Mouse (Mus musculus): ENCODE data around the gene Fam189a1. TPM values are rescaled to one million over a fixed set of nuclear protein-coding genes. Genes with fewer than 3 reads are reported as not detected.

The Fam189a1 gene
- total RNA-seq, 2 experiments from 2014 or later = not detected

GRCm38 (mm10) chr7:65105097-65105467 is 51.3 kb downstream of the Fam189a1 start:
- ATAC-seq (replicated peaks; ENCODE audit: poor library complexity, severe bottlenecking) = no peak

- ATAC-seq (replicated peaks; ENCODE audit: poor library complexity, severe bottlenecking) = peak; percentile 53; the same call in 1 of the 2 replicates
Measured at GRCm38 (mm10) chr7:65104207-65105096, 51.9 kb downstream of the Fam189a1 start.

GRCm38 (mm10) chr7:65101661-65102060 is 54.7 kb downstream of the Fam189a1 start:
- no peak for ATAC-seq (replicated peaks; ENCODE audit: poor library complexity, severe bottlenecking)

GRCm38 (mm10) chr7:65097708-65098107 is 58.7 kb downstream of the Fam189a1 start:
- ATAC-seq (replicated peaks; ENCODE audit: poor library complexity, severe bottlenecking) = no peak; the same call in 1 of the 2 replicates

GRCm38 (mm10) chr7:65095631-65096107 is 60.7 kb downstream of the Fam189a1 start:
- ATAC-seq (replicated peaks; ENCODE audit: poor library complexity, severe bottlenecking) = no peak

GRCm38 (mm10) chr7:65093314-65093713 is 63.1 kb downstream of the Fam189a1 start:
- ATAC-seq (replicated peaks; ENCODE audit: poor library complexity, severe bottlenecking) = no peak

GRCm38 (mm10) chr7:65091486-65091885 is 64.9 kb downstream of the Fam189a1 start:
- no peak for ATAC-seq (replicated peaks; ENCODE audit: poor library complexity, severe bottlenecking)

- peak; percentile 87 for ATAC-seq (replicated peaks; ENCODE audit: poor library complexity, severe bottlenecking)
Measured at GRCm38 (mm10) chr7:65085972-65086371, 70.4 kb downstream of the Fam189a1 start.

GRCm38 (mm10) chr7:65082778-65083091 is 73.6 kb downstream of the Fam189a1 start:
- no peak for ATAC-seq (replicated peaks; ENCODE audit: poor library complexity, severe bottlenecking)

- no peak for ATAC-seq (replicated peaks; ENCODE audit: poor library complexity, severe bottlenecking)
Measured at GRCm38 (mm10) chr7:65081979-65082777, 74.2 kb downstream of the Fam189a1 start.

GRCm38 (mm10) chr7:65076134-65076533 is 80.2 kb downstream of the Fam189a1 start:
- ATAC-seq (replicated peaks; ENCODE audit: poor library complexity, severe bottlenecking) = no peak

- ATAC-seq (replicated peaks; ENCODE audit: poor library complexity, severe bottlenecking) = peak; percentile 49; the same call in 1 of the 2 replicates
Measured at GRCm38 (mm10) chr7:65074194-65074593, 82.2 kb downstream of the Fam189a1 start.

GRCm38 (mm10) chr7:65073555-65073954 is 82.8 kb downstream of the Fam189a1 start:
- ATAC-seq (replicated peaks; ENCODE audit: poor library complexity, severe bottlenecking) = peak; percentile 91

GRCm38 (mm10) chr7:65066211-65066610 is 90.2 kb downstream of the Fam189a1 start:
- ATAC-seq (replicated peaks; ENCODE audit: poor library complexity, severe bottlenecking) = no peak

GRCm38 (mm10) chr7:65065457-65065856 is 90.9 kb downstream of the Fam189a1 start:
- no peak for ATAC-seq (replicated peaks; ENCODE audit: poor library complexity, severe bottlenecking)

- no peak for ATAC-seq (replicated peaks; ENCODE audit: poor library complexity, severe bottlenecking)
Measured at GRCm38 (mm10) chr7:65064638-65065037, 91.7 kb downstream of the Fam189a1 start.

- no peak for ATAC-seq (replicated peaks; ENCODE audit: poor library complexity, severe bottlenecking)
Measured at GRCm38 (mm10) chr7:65064096-65064495, 92.3 kb downstream of the Fam189a1 start.

- no peak for ATAC-seq (replicated peaks; ENCODE audit: poor library complexity, severe bottlenecking)
Measured at GRCm38 (mm10) chr7:65060163-65060799, 96.1 kb downstream of the Fam189a1 start.

GRCm38 (mm10) chr7:65056864-65057263 is 99.5 kb downstream of the Fam189a1 start:
- no peak for ATAC-seq (replicated peaks; ENCODE audit: poor library complexity, severe bottlenecking)

GRCm38 (mm10) chr7:65051986-65052385 is 104.4 kb downstream of the Fam189a1 start:
- no peak for ATAC-seq (replicated peaks; ENCODE audit: poor library complexity, severe bottlenecking)
